Mouse (Mus musculus): ENCODE measurements around the gene Ctcfl. TPM values are rescaled to one million over a fixed set of nuclear protein-coding genes. Genes with fewer than 3 reads are reported as not detected.

Gene Ctcfl
- polyA plus RNA-seq, 1 experiment from 2014 or later = 0.07 TPM

- Histone ChIP-seq H3K27ac (replicated peaks) (peak overlapping the region; percentile 64), H3K4me2 (peak overlapping the region; percentile 48), H3K36me3 (replicated peaks) (no peaks in the 10 kb centered on the region), H3K9me3 (replicated peaks) (no peaks in the 10 kb centered on the region), H3K4me3 (replicated peaks) (peak overlapping the region; percentile 10; the same call in 1 of the 2 replicates), H3K27me3 (no peaks in the 10 kb centered on the region), H3K4me1 (replicated peaks) (peaks cover 87% of the 10 kb centered on the region), H3K9ac (no peak overlapping the region)
- ATAC-seq (ENCODE audit: insufficient read depth) = no peak
- WGBS (ENCODE audit: insufficient replicate concordance) = 60% methylated on average over 5 of the region's 5 CpGs
Observed at GRCm38 (mm10) chr2:173047471-173047870, 71.9 kb downstream of the Ctcfl start.

- WGBS (ENCODE audit: insufficient replicate concordance) = 15% methylated on average over 15 of the region's 15 CpGs
- Histone ChIP-seq H3K9ac (no peak overlapping the region), H3K27me3 (no peaks in the 10 kb centered on the region), H3K9me3 (replicated peaks) (no peaks in the 10 kb centered on the region), H3K27ac (replicated peaks) (peak overlapping the region; percentile 64), H3K36me3 (replicated peaks) (no peaks in the 10 kb centered on the region), H3K4me3 (replicated peaks) (no peak overlapping the region), H3K4me2 (peak overlapping the region; percentile 13; the same call in 1 of the 2 replicates), H3K4me1 (replicated peaks) (peaks cover 94% of the 10 kb centered on the region)
- ATAC-seq (ENCODE audit: insufficient read depth) = no peak
Observed at GRCm38 (mm10) chr2:173046582-173047297, 72.6 kb downstream of the Ctcfl start.

- Histone ChIP-seq H3K27ac (replicated peaks) (peak overlapping the region; percentile 48), H3K27me3 (no peaks in the 10 kb centered on the region), H3K9me3 (replicated peaks) (no peaks in the 10 kb centered on the region), H3K9ac (no peak overlapping the region), H3K36me3 (replicated peaks) (peaks cover 9% of the 10 kb centered on the region; the same call in 1 of the 2 replicates), H3K4me1 (replicated peaks) (peaks cover 96% of the 10 kb centered on the region), H3K4me3 (replicated peaks) (no peak overlapping the region), H3K4me2 (no peak overlapping the region)
- ATAC-seq (ENCODE audit: insufficient read depth) = no peak
- WGBS (ENCODE audit: insufficient replicate concordance) = 66% methylated on average over 18 of the region's 18 CpGs
Observed at GRCm38 (mm10) chr2:173044198-173044970, 74.9 kb downstream of the Ctcfl start.

Other genes with a start within 250 kb of the Ctcfl start
- gene Bmp7, start 179.2 kb downstream of the Ctcfl start, polyA plus RNA-seq (2015; fragmentation: Nextera tagmentation; extraction: Ambion mirVana) = 1.6 and 2.2 TPM in 2 replicates
- gene Spo11, start 141.8 kb downstream of the Ctcfl start, polyA plus RNA-seq (2015; fragmentation: Nextera tagmentation; extraction: Ambion mirVana) = 0.03 TPM in 1 of 2 replicates, not detected in the other
- gene Rae1, start 119.4 kb downstream of the Ctcfl start, polyA plus RNA-seq (2015; fragmentation: Nextera tagmentation; extraction: Ambion mirVana) = 64.0 and 64.7 TPM in 2 replicates
- 315 and 352 TPM in 2 replicates for gene Rbm38, start 99.0 kb downstream of the Ctcfl start, polyA plus RNA-seq (2015; fragmentation: Nextera tagmentation; extraction: Ambion mirVana)
- gene Pck1, start 33.5 kb upstream of the Ctcfl start, polyA plus RNA-seq (2015; fragmentation: Nextera tagmentation; extraction: Ambion mirVana) = 0.54 and 0.66 TPM in 2 replicates
- gene Zbp1, start 99.4 kb upstream of the Ctcfl start, polyA plus RNA-seq (2015; fragmentation: Nextera tagmentation; extraction: Ambion mirVana) = 0.84 and 0.86 TPM in 2 replicates
- 0.12 and 0.16 TPM in 2 replicates for gene Pmepa1, start 157.0 kb upstream of the Ctcfl start, polyA plus RNA-seq (2015; fragmentation: Nextera tagmentation; extraction: Ambion mirVana)

Measured in liver, embryonic 15.5 days (tissue).